Mouse (Mus musculus): ENCODE measurements around the gene Zswim9. TPM values are rescaled to one million over a fixed set of nuclear protein-coding genes. Genes with fewer than 3 reads are reported as not detected.

Gene Zswim9
- total RNA-seq (2021) = 10 to 100 TPM; 16.4 to 16.7 TPM
- long read RNA-seq, experiment 1, partial matches to known transcripts = 0 of 8 reads
- long read RNA-seq, experiment 1, other reads (novel, unspliced or antisense) = 5 of 8 reads
- long read RNA-seq, experiment 2, full-length matches to known transcripts = 6 of 21 reads
- long read RNA-seq, experiment 2, partial matches to known transcripts = 3 of 21 reads
- long read RNA-seq, experiment 2, other reads (novel, unspliced or antisense) = 12 of 21 reads

DNA sequence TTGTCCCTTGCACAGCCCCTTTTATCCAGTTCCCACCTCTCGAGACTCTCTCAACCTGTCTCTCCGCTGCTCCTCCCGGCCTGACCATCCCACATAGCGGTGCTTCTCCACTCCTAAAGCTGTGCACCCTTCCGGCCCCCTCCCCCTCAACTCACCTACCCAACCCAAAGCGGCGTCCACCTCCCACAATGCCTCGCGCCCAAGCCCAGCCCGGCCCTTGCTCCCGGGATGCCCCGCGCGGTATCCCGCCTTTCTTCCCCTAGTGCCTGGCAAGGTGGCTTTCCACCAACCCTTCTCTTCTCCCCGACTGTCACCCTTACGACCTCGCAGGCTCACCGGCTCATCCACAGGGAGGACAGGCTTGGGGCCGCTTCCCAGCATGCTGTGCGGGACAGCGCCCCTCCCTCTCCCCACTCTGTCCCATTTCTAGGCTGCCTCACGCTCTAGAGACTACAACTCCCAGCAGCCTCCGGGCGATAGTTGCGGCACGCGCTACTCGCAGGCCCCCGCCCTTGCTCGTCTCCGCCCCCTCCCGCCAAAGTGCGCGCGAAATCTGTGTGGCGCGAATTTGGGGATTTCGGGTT is at the start of gene Zswim9:
Gene Zswim9, minus strand, starts transcription at position 414 of the 584 bp plus-strand sequence.
- no peak for TF ChIP-seq CTCF (conservative IDR thresholded peaks at IDR 0.05)
- peak within 1 kb of the TSS; percentile 93 for H3K4me3 ChIP-seq
- peak within 1 kb of the TSS; percentile 96 for H3K27ac ChIP-seq
- peak; percentile 92 to 94 for DNase-seq (ENCODE audit: low spot score in 2 of 2)

DNA sequence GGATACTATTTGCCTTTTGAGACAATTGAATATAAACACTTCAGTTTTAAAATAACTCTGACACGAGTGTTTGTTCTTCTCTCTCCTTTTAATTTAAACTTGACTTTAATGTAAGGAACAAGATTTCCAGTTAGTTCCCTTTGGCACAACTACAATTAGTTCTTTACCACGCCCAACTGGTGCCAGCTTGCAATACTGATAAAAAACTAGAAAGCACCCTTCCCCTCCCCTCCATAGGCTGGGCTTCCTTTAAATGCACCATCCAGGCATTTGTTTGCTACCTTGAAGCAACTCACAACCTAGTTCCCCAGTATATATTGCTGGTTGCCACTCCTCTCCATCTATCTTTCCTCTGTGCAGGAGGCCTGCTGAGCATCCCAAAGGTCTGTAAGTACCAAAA is 45.8 kb upstream of the Zswim9 start, which contains the start of gene Pla2g4c:
Gene Pla2g4c, plus strand, starts transcription at position 340 of the 400 bp plus-strand sequence.
- Histone ChIP-seq H3K4me3 (no peak within 1 kb of the TSS), H3K27ac (no peak within 1 kb of the TSS)
- TF ChIP-seq CTCF (conservative IDR thresholded peaks at IDR 0.05) = no peak
- no peak for DNase-seq (ENCODE audit: low spot score in 2 of 2)

DNA sequence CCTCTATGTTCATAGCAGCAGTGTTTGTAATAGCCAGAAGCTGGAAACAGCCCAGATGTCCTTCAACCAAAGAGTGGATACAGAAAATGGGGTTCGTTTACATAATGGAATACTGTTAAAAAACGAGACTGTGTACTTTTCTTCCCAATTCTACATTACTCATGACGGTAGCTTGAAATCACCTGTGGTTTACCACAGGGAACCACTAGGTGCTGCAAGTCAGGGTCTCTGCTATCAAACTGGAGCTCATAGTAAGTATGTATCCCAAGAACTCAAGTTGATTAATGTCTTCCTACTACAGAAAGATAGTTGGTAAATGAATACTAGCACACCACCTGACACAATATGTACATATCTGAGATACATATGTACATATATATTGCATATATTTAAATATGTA is 42.9 kb upstream of the Zswim9 start:
- Histone ChIP-seq H3K27ac (no peak overlapping the region), H3K4me3 (no peak overlapping the region)
- no peak for DNase-seq (ENCODE audit: low spot score in 2 of 2)
- TF ChIP-seq CTCF (conservative IDR thresholded peaks at IDR 0.05) = no peak

DNA sequence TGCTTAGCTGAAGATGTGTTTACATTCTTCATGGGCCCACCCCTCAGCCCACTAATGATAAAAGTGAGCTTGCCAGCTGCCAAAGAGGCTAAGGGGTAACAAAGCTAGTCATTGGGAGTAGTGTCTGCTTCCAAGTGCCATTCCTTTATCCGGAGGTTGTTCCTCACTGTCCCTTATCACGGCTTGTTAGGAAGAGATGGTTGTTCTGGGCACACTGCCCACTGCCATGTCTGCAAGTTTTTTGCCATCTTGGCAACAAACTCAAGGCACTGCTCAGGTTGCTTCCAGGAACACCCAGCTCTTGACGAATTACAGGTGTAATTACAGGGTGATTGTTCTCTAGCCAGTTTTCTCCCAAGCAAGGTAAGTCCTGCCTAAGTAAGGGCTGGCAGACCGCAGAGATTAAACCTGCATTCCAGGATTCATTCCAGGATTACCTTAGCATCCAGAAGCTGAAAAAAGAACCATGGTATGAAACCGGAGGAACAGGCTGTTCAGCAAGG is 35.6 kb upstream of the Zswim9 start:
- DNase-seq (ENCODE audit: low spot score in 2 of 2) = no peak
- no peak overlapping the region for H3K27ac ChIP-seq
- no peak for TF ChIP-seq CTCF (conservative IDR thresholded peaks at IDR 0.05)
- H3K4me3 ChIP-seq = no peak overlapping the region

DNA sequence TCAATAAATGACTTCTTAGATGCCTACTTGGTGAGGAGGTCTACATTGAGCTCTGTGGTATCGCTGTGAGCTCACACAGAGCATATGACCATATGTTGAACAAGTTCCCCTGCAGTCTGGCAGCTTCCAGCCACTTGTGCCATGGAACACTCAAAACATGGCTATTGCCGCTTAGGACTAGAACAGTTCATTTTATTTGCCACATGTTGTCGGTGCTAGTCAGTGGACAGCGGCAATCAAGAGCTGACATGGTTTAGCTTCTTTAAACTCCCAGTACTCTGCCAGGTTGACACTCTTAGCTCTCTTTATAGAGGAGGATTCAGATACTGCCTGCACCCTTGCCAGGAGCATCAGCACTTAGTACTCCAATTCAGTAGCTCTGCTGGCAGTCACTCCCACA is 32.9 kb upstream of the Zswim9 start:
- no peak for DNase-seq (ENCODE audit: low spot score in 2 of 2)
- TF ChIP-seq CTCF (conservative IDR thresholded peaks at IDR 0.05) = no peak
- no peak overlapping the region for H3K27ac ChIP-seq
- no peak overlapping the region for H3K4me3 ChIP-seq

DNA sequence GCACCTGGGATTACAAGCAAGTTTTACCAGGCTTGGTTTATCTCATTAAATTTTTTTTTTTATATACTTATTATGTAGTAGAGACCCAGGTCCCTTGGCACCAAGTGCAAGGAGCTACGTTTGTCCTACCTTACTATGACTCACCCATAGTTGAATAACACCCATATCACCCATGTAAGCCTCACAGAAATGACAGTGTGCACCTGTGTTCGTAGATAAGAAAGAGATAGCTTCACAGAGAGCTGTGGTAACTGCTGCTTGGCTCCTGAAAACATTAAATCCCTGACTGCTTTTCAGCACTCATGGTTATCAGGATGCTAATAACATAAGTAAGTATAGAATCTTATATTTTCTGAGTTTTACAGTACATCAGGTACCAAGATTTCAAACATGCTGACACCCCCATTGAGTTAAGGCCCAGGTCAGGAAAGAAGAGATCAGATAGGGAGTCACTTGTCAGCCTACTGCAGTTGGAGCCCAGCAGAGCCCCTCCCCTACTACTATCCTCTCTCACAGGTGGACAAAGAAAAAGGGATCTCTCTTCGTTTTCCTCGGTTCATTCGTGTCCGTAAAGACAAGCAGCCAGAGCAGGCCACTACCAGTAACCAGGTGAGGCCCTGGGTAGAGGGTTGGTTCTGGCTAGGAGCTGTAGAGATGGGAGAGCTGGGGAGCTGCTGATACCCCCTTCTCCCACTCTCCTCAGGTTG is 32.1 kb upstream of the Zswim9 start:
- Histone ChIP-seq H3K4me3 (no peak overlapping the region), H3K27ac (no peak overlapping the region)
- no peak for DNase-seq (ENCODE audit: low spot score in 2 of 2)
- TF ChIP-seq CTCF (conservative IDR thresholded peaks at IDR 0.05) = no peak

DNA sequence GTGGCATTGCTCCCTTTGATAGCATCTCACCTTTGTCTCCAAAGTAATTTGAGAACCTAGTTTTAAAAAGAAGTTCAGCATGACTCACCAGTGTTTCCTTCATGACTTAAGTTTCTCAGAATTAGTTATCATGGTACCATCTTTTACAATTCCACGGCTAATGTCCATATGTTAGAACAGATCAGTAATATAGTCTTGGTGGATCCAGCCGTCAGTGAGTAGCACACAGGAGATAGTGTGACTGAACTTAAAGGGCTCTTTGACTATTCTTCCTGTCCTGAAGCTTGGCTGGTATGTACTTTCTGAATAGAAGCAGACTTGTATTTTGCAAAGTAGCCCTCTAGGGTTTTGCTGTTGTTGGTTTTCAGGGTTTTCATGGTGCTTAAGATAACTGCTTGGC is 30.9 kb upstream of the Zswim9 start:
- DNase-seq (ENCODE audit: low spot score in 2 of 2) = no peak
- no peak overlapping the region for H3K4me3 ChIP-seq
- TF ChIP-seq CTCF (conservative IDR thresholded peaks at IDR 0.05) = no peak
- no peak overlapping the region for H3K27ac ChIP-seq

DNA sequence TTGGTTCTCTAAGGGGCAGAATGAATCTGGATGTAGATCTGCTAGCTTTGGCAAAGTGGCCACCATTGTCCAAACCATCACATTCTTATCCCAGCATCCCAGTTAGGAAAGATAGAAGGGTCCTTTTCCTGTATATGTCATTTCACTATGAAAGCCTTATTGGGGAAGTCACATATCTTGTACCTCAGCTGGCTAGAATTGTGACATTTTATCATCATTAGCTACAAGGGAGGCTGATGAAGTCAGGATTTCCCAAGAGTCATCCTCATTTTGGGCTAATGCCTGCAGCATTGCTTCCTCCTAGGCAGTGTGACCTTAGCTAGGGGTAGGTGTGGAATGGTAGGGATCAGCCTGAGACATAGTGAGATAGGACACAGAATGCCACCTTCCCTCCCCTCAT is 24.9 kb upstream of the Zswim9 start:
- no peak overlapping the region for H3K4me3 ChIP-seq
- TF ChIP-seq CTCF (conservative IDR thresholded peaks at IDR 0.05) = no peak
- DNase-seq (ENCODE audit: low spot score in 2 of 2) = no peak
- no peak overlapping the region for H3K27ac ChIP-seq

DNA sequence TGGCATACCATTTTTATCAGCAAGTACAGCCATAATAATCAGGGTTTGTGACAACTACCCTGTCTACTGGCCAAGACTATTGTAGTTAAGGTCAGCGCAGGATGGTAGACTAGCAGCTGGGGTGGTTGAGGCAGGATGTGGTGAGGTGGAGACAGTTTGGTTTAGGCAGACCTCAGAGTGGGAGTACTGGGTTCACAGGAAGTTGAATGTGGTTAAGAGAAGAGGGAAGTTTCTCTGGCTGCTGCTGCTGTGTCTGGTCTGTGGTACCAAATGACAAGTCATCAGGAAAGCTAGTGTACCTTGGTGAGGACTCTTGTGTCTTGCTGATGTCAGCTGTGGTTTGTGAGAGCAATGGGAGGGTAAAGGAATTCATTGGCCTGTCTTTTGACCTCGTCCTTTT is 24.3 kb upstream of the Zswim9 start:
- no peak for DNase-seq (ENCODE audit: low spot score in 2 of 2)
- TF ChIP-seq CTCF (conservative IDR thresholded peaks at IDR 0.05) = no peak
- no peak overlapping the region for H3K4me3 ChIP-seq
- no peak overlapping the region for H3K27ac ChIP-seq

DNA sequence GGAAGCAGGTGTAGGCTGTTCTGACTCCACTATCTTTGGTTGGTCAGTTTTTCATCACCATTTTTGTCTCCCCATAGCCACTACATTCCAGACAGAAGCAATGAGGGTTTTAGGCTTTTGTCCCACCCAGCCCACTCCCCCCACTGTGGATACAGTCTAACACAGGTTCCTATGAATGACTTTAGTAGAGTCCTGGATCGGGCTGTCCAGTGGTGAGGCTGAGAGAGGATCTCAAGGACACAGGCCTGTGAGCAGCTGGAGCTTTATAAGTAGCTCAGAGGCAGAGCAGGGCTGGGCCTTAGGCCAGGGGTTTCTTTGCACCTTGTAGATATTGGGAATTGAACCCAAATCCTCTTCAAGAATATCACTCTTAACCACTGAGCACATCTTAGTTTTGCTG is 23.1 kb upstream of the Zswim9 start:
- Histone ChIP-seq H3K4me3 (no peak overlapping the region), H3K27ac (no peak overlapping the region)
- DNase-seq (ENCODE audit: low spot score in 2 of 2) = no peak
- no peak for TF ChIP-seq CTCF (conservative IDR thresholded peaks at IDR 0.05)

DNA sequence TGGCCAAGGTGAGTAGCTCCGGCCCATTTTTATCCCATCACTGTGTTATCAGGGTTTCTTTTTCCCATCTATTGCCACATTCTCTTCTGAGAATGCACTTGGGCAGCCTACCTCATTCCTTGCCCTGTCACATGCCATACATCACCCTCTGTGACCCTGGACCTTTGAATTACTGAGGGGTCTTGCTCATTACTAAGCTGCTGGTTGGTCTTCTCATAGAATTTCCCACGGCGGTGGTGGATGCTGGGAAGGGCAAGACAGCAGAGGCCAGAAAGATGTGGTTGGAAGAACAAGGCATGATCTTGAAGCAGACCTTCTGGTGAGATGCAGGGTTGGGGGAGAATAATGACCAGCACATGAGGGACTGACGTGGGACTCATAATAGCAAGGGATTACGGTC is 20.3 kb upstream of the Zswim9 start:
- DNase-seq (ENCODE audit: low spot score in 2 of 2) = no peak
- no peak for TF ChIP-seq CTCF (conservative IDR thresholded peaks at IDR 0.05)
- H3K27ac ChIP-seq = no peak overlapping the region
- H3K4me3 ChIP-seq = no peak overlapping the region

- Histone ChIP-seq H3K4me3 (no peak overlapping the region), H3K27ac (no peak overlapping the region)
- no peak for TF ChIP-seq CTCF (conservative IDR thresholded peaks at IDR 0.05)
- DNase-seq (ENCODE audit: low spot score in 2 of 2) = no peak
These were observed 19.1 kb upstream of the Zswim9 start for GRCm38 (mm10) chr7:13297636-13298035.

GRCm38 (mm10) chr7:13295256-13295655 is 16.7 kb upstream of the Zswim9 start:
- Histone ChIP-seq H3K27ac (no peak overlapping the region), H3K4me3 (no peak overlapping the region)
- DNase-seq (ENCODE audit: low spot score in 2 of 2) = no peak
- no peak for TF ChIP-seq CTCF (conservative IDR thresholded peaks at IDR 0.05)

All from layer of hippocampus, adult 2 months (tissue).